Mouse (Mus musculus) midbrain, postnatal 0 days (tissue): Measurements from ENCODE around the gene Wnt1. TPM values are rescaled to one million over a fixed set of nuclear protein-coding genes. Genes with fewer than 3 reads are reported as not detected.

Experiments used
- ATAC-seq: fragments of 200-750 bp; cut with Nextera tagmentation; 2 replicates; pipeline ENCODE4 v1.8.0; 2017; ENCODE audit warnings: moderate number of reproducible peaks, mild to moderate bottlenecking, moderate TSS enrichment, moderate library complexity; ENCODE audit not compliant: low FRiP score
- DNase-seq: peaks from one replicate; pipeline ENCODE4 v3.0.0-alpha.2; 2015; ENCODE audit warnings: low spot score
- H3K27ac ChIP-seq: fragments of 300-500 bp; sonication (generic); 2 replicates; pipeline ENCODE4 v1.5.1; 2014; ENCODE audit warnings: low read depth, mild to moderate bottlenecking, low read length, mixed read lengths
- H3K27me3 ChIP-seq: fragments of 300-500 bp; sonication (generic); 2 replicates; pipeline ENCODE4 v1.6.1; 2014; ENCODE audit warnings: low read length, control low read depth, mixed read lengths; ENCODE audit not compliant: insufficient read depth
- H3K36me3 ChIP-seq: fragments of 300-500 bp; sonication (generic); 2 replicates; pipeline ENCODE4 v1.6.1; 2014; ENCODE audit warnings: low read length, control low read depth, mixed read lengths; ENCODE audit not compliant: insufficient read depth
- H3K4me1 ChIP-seq: fragments of 300-500 bp; sonication (generic); 2 replicates; pipeline ENCODE4 v1.6.1; 2014; ENCODE audit warnings: mild to moderate bottlenecking, control low read depth, antibody characterized with exemption, low read length, mixed read lengths; ENCODE audit not compliant: insufficient read depth
- H3K4me2 ChIP-seq: fragments of 300-500 bp; sonication (generic); 2 replicates; pipeline ENCODE4 v1.6.1; 2014; ENCODE audit warnings: low read depth, mild to moderate bottlenecking, low read length, mixed read lengths; ENCODE audit not compliant: poor library complexity, severe bottlenecking
- H3K4me3 ChIP-seq: fragments of 300-500 bp; sonication (generic); 2 replicates; pipeline ENCODE4 v1.5.1; 2014; ENCODE audit warnings: low read depth, mild to moderate bottlenecking, low read length, moderate library complexity
- H3K9ac ChIP-seq: fragments of 300-500 bp; sonication (generic); replicated peaks from 2 replicates; pipeline ENCODE4 v1.6.1; 2014; ENCODE audit warnings: mild to moderate bottlenecking, low read length, moderate library complexity, mixed read lengths; ENCODE audit not compliant: poor library complexity, severe bottlenecking
- H3K9me3 ChIP-seq: fragments of 300-500 bp; sonication (generic); 2 replicates; pipeline ENCODE4 v1.6.1; 2016; ENCODE audit warnings: low read length, control low read depth
- CTCF ChIP-seq: IDR thresholded peaks from 2 replicates; pipeline ENCODE4 v1.5.1; 2016; ENCODE audit warnings: antibody characterized with exemption, mild to moderate bottlenecking
- WGBS: fragments of 180-500 bp; shearing (Covaris S2); extraction: QIAGEN DNeasy Blood & Tissue Kit; methylation state at CpG from one replicate; pipeline ENCODE4 v1.1.7; 2014; 5-methylcytosine and 5-hydroxymethylcytosine counted together
- polyA plus RNA-seq: library from polyadenylated mRNA; unstranded; fragments of >200 nt; fragmentation: Nextera tagmentation; extraction: Ambion mirVana; gene quantifications from 2 replicates; pipeline ENCODE4 v1.2.1, GENCODE M21; 2015
- total RNA-seq: library from RNA; depleted of rRNA; stranded (reverse); fragments of >200 nt; gene quantifications from 2 replicates; pipeline ENCODE4 v1.2.3, GENCODE M21; 2014

Gene Wnt1
- total and polyA plus RNA-seq, 2 experiments from 2014 or later: 0.33 to 0.81 TPM

DNA sequence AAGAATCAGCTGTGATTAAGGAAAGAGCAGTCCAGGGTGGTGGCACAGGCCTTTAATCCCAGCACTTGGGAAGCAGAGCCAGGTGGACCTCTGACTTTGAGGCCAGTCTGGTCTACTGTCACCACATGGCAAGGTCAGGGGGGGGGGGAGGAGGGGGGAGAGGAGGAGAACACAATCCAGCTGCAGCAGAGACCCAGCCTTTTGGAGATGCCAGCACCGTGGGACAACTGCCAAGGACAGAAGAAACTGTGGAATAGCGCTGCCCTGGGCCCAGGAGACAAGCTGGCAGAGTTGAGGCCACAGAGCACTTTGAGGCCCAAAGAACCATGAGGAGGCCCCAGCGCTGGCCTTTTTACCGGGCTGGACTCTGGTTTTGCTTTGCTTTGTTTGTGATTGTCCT is 23.7 kb upstream of the Wnt1 start:
- Histone ChIP-seq H3K27me3 (peaks cover 7% of the 10 kb centered on the region; the same call in 1 of the 2 replicates), H3K4me2 (no peak overlapping the region), H3K9ac (no peak overlapping the region), H3K4me3 (no peak overlapping the region), H3K9me3 (no peaks in the 10 kb centered on the region), H3K4me1 (peaks cover 5% of the 10 kb centered on the region; the same call in 1 of the 2 replicates), H3K36me3 (no peaks in the 10 kb centered on the region), H3K27ac (no peak overlapping the region)
- DNase-seq: no peak
- no peak for TF ChIP-seq CTCF
- no peak for ATAC-seq
- 69% methylated on average over 4 of the region's 4 CpGs for WGBS

DNA sequence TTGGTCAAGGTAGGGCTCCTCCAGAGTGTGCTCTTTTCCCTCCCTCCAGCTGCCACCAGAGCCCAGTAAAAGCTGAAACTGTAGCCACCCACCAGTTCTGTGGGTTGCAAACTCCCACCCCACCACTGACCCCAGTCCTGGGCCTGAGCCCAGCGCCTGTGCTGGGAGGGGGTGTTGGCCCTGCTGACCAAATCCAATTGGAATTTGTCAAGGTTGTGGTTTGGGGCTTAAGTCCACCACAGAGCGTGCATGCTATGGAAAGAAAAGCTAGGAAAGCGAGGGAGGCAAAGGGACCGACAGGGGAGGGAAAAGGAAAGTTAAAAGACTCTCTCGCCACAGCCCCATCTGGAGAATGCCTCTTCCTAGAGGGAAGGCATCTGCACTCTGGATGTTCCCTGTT is 21.4 kb upstream of the Wnt1 start:
- ATAC-seq: no peak
- Histone ChIP-seq H3K27ac (no peak overlapping the region), H3K4me3 (no peak overlapping the region), H3K9me3 (no peaks in the 10 kb centered on the region), H3K27me3 (peaks cover 16% of the 10 kb centered on the region; the same call in 1 of the 2 replicates), H3K36me3 (no peaks in the 10 kb centered on the region), H3K4me1 (0 out of 2 replicates have a peak, but pooled peaks cover 2% of the 10 kb centered on the region), H3K4me2 (no peak overlapping the region), H3K9ac (no peak overlapping the region)
- 20% methylated on average over 5 of the region's 5 CpGs for WGBS
- DNase-seq: no peak
- no peak for TF ChIP-seq CTCF

DNA sequence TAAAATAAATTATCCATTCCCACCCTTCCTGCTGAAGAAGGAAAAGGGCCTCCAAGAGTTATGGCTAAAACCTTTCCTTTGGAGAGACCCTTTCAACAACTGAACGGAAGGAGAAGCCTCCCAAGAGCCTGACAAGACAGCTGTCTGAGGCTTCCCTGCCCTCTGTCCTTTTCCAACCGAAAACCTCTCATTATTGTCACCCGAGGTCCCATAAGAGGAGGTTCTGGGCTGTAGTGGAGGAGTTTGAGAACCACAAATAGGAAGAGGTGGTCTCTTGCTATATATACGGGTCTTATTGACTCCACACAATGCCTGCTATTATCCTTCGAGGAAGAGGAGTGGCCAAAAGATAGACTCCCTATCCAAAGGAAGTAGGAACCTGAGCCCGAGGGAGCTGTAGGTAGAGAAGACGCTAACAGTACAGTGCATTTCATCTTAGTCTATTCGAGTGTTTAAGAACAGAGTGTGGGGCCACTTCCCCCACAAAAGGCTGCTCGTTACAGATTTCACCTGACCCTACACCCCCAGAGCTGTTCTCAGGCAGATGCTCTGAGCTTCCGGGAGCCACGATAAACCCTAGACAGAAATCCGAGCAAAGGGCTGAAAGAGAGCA is 17.7 kb upstream of the Wnt1 start:
- Histone ChIP-seq H3K9me3 (no peaks in the 10 kb centered on the region), H3K4me3 (peak overlapping the region; percentile 26; the same call in 1 of the 2 replicates), H3K36me3 (no peaks in the 10 kb centered on the region), H3K4me1 (0 out of 2 replicates have a peak, but pooled peaks cover 2% of the 10 kb centered on the region), H3K4me2 (peak overlapping the region; percentile 49), H3K27ac (no peak overlapping the region), H3K9ac (no peak overlapping the region), H3K27me3 (peaks cover 47% of the 10 kb centered on the region)
- ATAC-seq (no peak), DNase-seq (no peak)
- whole genome bisulfite sequencing: 9% methylated on average over 12 of the region's 12 CpGs
- no peak for TF ChIP-seq CTCF

GRCm38 (mm10) chr15:98772511-98773211 is 17.0 kb upstream of the Wnt1 start:
- TF ChIP-seq CTCF: no peak
- DNase-seq (no peak), ATAC-seq (no peak)
- WGBS: 3% methylated on average over 36 of the region's 36 CpGs
- Histone ChIP-seq H3K9ac (0 out of 2 replicates have a peak overlapping the region, but pooled peaks have one; percentile 29), H3K9me3 (no peaks in the 10 kb centered on the region), H3K27ac (no peak overlapping the region), H3K36me3 (no peaks in the 10 kb centered on the region), H3K4me3 (peak overlapping the region; percentile 26), H3K4me2 (peak overlapping the region; percentile 49), H3K4me1 (peaks cover 3% of the 10 kb centered on the region; the same call in 1 of the 2 replicates), H3K27me3 (peaks cover 55% of the 10 kb centered on the region)

GRCm38 (mm10) chr15:98774096-98774495 is 15.6 kb upstream of the Wnt1 start:
- no peak overlapping the region for H3K4me3 ChIP-seq
- H3K9ac ChIP-seq: no peak overlapping the region
- H3K4me1 ChIP-seq: peaks cover 5% of the 10 kb centered on the region; the same call in 1 of the 2 replicates
- TF ChIP-seq CTCF: no peak
- 26% methylated on average over 15 of the region's 15 CpGs for WGBS
- peaks cover 69% of the 10 kb centered on the region for H3K27me3 ChIP-seq
- no peak overlapping the region for H3K27ac ChIP-seq
- no peaks in the 10 kb centered on the region for H3K9me3 ChIP-seq
- no peak overlapping the region for H3K4me2 ChIP-seq
- H3K36me3 ChIP-seq: no peaks in the 10 kb centered on the region
- DNase-seq (no peak), ATAC-seq (no peak)

GRCm38 (mm10) chr15:98775533-98775932 is 14.1 kb upstream of the Wnt1 start:
- ATAC-seq (no peak), DNase-seq (no peak)
- WGBS: 5% methylated on average over 5 of the region's 5 CpGs
- no peak overlapping the region for H3K4me3 ChIP-seq
- TF ChIP-seq CTCF: no peak
- H3K36me3 ChIP-seq: no peaks in the 10 kb centered on the region
- no peaks in the 10 kb centered on the region for H3K9me3 ChIP-seq
- H3K4me2 ChIP-seq: no peak overlapping the region
- H3K27ac ChIP-seq: no peak overlapping the region
- H3K9ac ChIP-seq: no peak overlapping the region
- H3K4me1 ChIP-seq: peaks cover 5% of the 10 kb centered on the region; the same call in 1 of the 2 replicates
- peaks cover 79% of the 10 kb centered on the region for H3K27me3 ChIP-seq
